Mouse (Mus musculus) midbrain, embryonic 16.5 days (tissue): ENCODE results near the gene Cfap74. TPM values are rescaled to one million over a fixed set of nuclear protein-coding genes. Genes with fewer than 3 reads are reported as not detected.
A peak's percentile ranks its signal among the peaks of the same experiment; 100 is the strongest.

Source experiments
- ATAC-seq: fragments of 200-750 bp; cut with Nextera tagmentation; 2 replicates; pipeline ENCODE4 v1.8.0; 2017; ENCODE audit warnings: moderate TSS enrichment
- H3K27ac ChIP-seq: fragments of 300-500 bp; sonication (generic); 2 replicates; pipeline ENCODE4 v1.5.1; 2014; ENCODE audit warnings: mild to moderate bottlenecking, low read length, mixed read lengths
- H3K27me3 ChIP-seq: fragments of 300-500 bp; sonication (generic); 2 replicates; pipeline ENCODE4 v1.6.1; 2014; ENCODE audit warnings: low read depth, low read length, mixed read lengths; ENCODE audit not compliant: control insufficient read depth, insufficient read depth
- H3K36me3 ChIP-seq: fragments of 300-500 bp; sonication (generic); 2 replicates; pipeline ENCODE4 v1.6.1; 2014; ENCODE audit warnings: mild to moderate bottlenecking, low read length, moderate library complexity, mixed read lengths; ENCODE audit not compliant: control insufficient read depth, insufficient read depth
- H3K4me1 ChIP-seq: fragments of 300-500 bp; sonication (generic); 2 replicates; pipeline ENCODE4 v1.6.1; 2014; ENCODE audit warnings: mild to moderate bottlenecking, low read length, mixed read lengths; ENCODE audit not compliant: control insufficient read depth, insufficient read depth
- H3K4me2 ChIP-seq: fragments of 300-500 bp; sonication (generic); 2 replicates; pipeline ENCODE4 v1.6.1; 2014; ENCODE audit warnings: mild to moderate bottlenecking, low read length, mixed read lengths
- H3K4me3 ChIP-seq: fragments of 300-500 bp; sonication (generic); 2 replicates; pipeline ENCODE4 v1.5.1; 2014; ENCODE audit warnings: low read depth, mild to moderate bottlenecking, low read length, moderate library complexity, mixed read lengths
- H3K9ac ChIP-seq: fragments of 300-500 bp; sonication (generic); 2 replicates; pipeline ENCODE4 v1.6.1; 2014; ENCODE audit warnings: low read depth, low read length, mixed read lengths
- H3K9me3 ChIP-seq: fragments of 300-500 bp; sonication (generic); replicated peaks from 2 replicates; pipeline ENCODE4 v1.6.1; 2014; ENCODE audit warnings: mild to moderate bottlenecking, low read length, mixed read lengths; ENCODE audit not compliant: control insufficient read depth, poor library complexity, severe bottlenecking
- WGBS: fragments of 180-500 bp; shearing (Covaris S2); extraction: QIAGEN DNeasy Blood & Tissue Kit; methylation state at CpG from one replicate; pipeline ENCODE4 v1.1.7; 2014; 5-methylcytosine and 5-hydroxymethylcytosine counted together
- polyA plus RNA-seq: library from polyadenylated mRNA; unstranded; fragments of >200 nt; fragmentation: Nextera tagmentation; extraction: Ambion mirVana; gene quantifications from 2 replicates; pipeline ENCODE4 v1.2.1, GENCODE M21; 2015

Gene Cfap74
- polyA plus RNA-seq, 1 experiment from 2014 or later: 5.9 TPM

DNA sequence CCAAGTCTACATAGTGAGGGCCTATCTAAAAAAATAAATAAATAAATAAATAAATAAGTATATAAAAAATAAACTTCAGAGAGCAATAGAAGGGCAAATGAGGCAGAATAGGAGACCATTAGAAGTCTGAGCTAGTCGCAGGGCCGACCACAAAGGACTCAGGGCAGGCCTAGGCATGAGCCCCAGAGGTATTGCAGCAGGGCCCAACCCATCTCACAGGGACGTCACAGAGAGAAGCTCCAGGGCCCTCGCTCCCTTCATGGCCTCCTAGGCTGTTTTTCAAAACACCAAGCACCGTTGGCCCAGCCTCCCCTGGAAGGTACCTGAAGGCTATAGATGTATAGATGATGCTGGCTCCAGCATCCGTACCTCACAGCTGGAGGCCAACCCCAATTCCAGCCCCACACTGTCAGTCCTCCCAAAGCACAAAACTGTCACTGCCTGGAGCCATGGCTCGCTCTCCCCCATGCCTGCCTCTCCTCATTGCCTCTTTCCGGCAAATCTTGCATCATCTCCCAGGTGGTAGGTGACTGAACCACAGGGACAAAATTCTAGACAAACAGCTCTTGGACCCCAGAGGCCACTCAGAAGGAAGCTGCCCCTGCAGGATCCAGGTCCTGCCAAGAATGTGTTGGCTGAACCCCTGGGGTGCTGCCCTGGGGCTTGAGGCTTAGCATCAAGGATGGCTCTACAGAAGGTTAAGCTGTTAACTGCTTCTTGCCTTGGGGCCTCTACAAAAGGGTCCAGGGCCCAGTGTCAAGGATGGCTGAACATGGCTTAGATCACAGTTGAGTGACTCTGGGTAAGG is 73.9 kb downstream of the Cfap74 start:
- 63% methylated on average over 8 of the region's 8 CpGs for WGBS
- Histone ChIP-seq H3K9me3 (no peaks in the 10 kb centered on the region), H3K9ac (no peak overlapping the region), H3K27me3 (no peaks in the 10 kb centered on the region), H3K27ac (no peak overlapping the region), H3K4me1 (peaks cover 3% of the 10 kb centered on the region; the same call in 1 of the 2 replicates), H3K4me2 (no peak overlapping the region), H3K4me3 (no peak overlapping the region), H3K36me3 (no peaks in the 10 kb centered on the region)
- ATAC-seq: no peak

- no peak overlapping the region for H3K4me2 ChIP-seq
- H3K36me3 ChIP-seq: no peaks in the 10 kb centered on the region
- H3K9me3 ChIP-seq: no peaks in the 10 kb centered on the region
- no peaks in the 10 kb centered on the region for H3K27me3 ChIP-seq
- no peak overlapping the region for H3K27ac ChIP-seq
- ATAC-seq: no peak
- H3K4me3 ChIP-seq: no peak overlapping the region
- H3K4me1 ChIP-seq: peaks cover 13% of the 10 kb centered on the region
- no peak overlapping the region for H3K9ac ChIP-seq
- WGBS: 88% methylated on average over 3 of the region's 3 CpGs
Observed at GRCm38 (mm10) chr4:155485521-155485920, 76.5 kb downstream of the Cfap74 start.

GRCm38 (mm10) chr4:155487746-155488145 is 78.8 kb downstream of the Cfap74 start:
- Histone ChIP-seq H3K9ac (no peak overlapping the region), H3K4me2 (no peak overlapping the region), H3K36me3 (no peaks in the 10 kb centered on the region), H3K9me3 (no peaks in the 10 kb centered on the region), H3K27ac (peak overlapping the region; percentile 47; the same call in 1 of the 2 replicates), H3K4me1 (peaks cover 15% of the 10 kb centered on the region), H3K4me3 (no peak overlapping the region), H3K27me3 (no peaks in the 10 kb centered on the region)
- 35% methylated on average over 3 of the region's 3 CpGs for WGBS
- ATAC-seq: no peak

- ATAC-seq: no peak
- peak overlapping the region; percentile 25; the same call in 1 of the 2 replicates for H3K9ac ChIP-seq
- WGBS: 77% methylated on average over 8 of the region's 8 CpGs
Observed at GRCm38 (mm10) chr4:155488232-155489025, 79.4 kb downstream of the Cfap74 start.

GRCm38 (mm10) chr4:155489101-155489970 is 80.3 kb downstream of the Cfap74 start:
- ATAC-seq: no peak
- Histone ChIP-seq H3K27me3 (no peaks in the 10 kb centered on the region), H3K4me1 (peaks cover 28% of the 10 kb centered on the region), H3K27ac (no peak overlapping the region), H3K9ac (no peak overlapping the region), H3K4me2 (no peak overlapping the region), H3K4me3 (no peak overlapping the region), H3K9me3 (no peaks in the 10 kb centered on the region), H3K36me3 (no peaks in the 10 kb centered on the region)
- WGBS: 85% methylated on average over 9 of the region's 9 CpGs

More at GRCm38 (mm10) chr4:155488232-155489025, 79.4 kb downstream of the Cfap74 start:
- Histone ChIP-seq H3K9me3 (no peaks in the 10 kb centered on the region), H3K4me2 (no peak overlapping the region), H3K4me1 (peaks cover 19% of the 10 kb centered on the region), H3K27ac (peak overlapping the region; percentile 69), H3K36me3 (no peaks in the 10 kb centered on the region), H3K4me3 (no peak overlapping the region), H3K27me3 (no peaks in the 10 kb centered on the region)

DNA sequence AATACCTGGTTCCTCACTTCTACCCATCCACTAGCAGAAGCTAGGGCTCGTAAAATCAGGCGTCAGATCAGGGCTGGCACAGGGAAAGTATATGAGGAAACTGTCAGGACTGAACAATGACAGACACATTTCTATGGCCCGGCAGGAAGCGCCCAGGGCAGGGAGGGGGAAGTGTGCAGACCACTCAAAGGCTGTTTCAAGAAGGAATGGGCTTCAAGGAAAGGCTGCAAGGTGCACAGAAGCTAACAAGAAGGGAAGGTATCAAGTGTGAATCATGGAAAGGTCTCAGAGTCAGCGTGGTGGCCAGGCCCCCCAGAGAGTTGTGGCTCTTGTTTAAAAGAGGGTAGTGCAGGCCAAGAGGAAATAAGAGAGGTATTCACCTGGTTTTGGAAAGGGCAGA is 81.5 kb downstream of the Cfap74 start:
- peak; percentile 26; the same call in 1 of the 2 replicates for ATAC-seq
- 17% methylated on average over 5 of the region's 5 CpGs for WGBS

DNA sequence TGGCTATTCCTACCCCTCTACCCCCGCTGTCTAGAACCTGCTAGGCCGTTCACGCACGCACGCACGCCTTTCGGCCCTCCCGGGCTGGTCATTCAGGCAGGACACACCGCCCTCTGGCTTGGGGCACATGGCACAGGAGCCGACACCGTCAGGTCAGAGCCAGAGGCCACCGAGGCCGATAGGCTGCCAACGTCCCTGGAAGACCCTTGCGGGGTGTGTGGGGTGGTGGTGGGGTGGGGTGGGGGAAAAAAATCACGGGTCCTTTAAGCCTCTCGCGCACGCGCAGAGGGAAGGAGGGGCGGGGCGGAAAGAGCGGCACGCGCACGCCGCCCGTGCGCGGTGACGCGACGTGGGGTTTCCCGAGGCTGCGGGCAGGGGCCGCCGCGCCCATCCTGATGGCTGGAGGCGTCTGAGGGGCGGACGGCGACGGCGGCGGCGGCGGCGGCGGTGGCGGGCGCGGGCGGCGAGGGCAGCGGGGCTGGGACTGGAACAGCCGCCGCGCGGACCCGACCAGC is 82.1 kb downstream of the Cfap74 start, which contains the start of gene Gnb1:
Gnb1 (plus strand) TSS at position 372 of the 515 bp plus-strand sequence.
- peak within 1 kb of the TSS; percentile 99 for H3K4me3 ChIP-seq
- H3K27me3 ChIP-seq: no peaks in the 10 kb centered on the region
- H3K27ac ChIP-seq: peak within 1 kb of the TSS; percentile 91
- WGBS: 0% methylated on average over 31 of the region's 60 CpGs
- H3K4me2 ChIP-seq: peak within 1 kb of the TSS; percentile 87
- peak; percentile 81 for ATAC-seq
- H3K4me1 ChIP-seq: peaks cover 38% of the 10 kb centered on the region
- H3K9ac ChIP-seq: peak within 1 kb of the TSS; percentile 100
- H3K9me3 ChIP-seq: no peaks in the 10 kb centered on the region
- no peaks in the 10 kb centered on the region for H3K36me3 ChIP-seq

More for the DNA sequence above, 81.5 kb downstream of the Cfap74 start:
- Histone ChIP-seq H3K27me3 (no peaks in the 10 kb centered on the region), H3K9me3 (no peaks in the 10 kb centered on the region), H3K4me1 (peaks cover 38% of the 10 kb centered on the region), H3K4me3 (peak overlapping the region; percentile 99), H3K9ac (peak overlapping the region; percentile 100), H3K36me3 (no peaks in the 10 kb centered on the region), H3K27ac (peak overlapping the region; percentile 91), H3K4me2 (peak overlapping the region; percentile 76)

DNA sequence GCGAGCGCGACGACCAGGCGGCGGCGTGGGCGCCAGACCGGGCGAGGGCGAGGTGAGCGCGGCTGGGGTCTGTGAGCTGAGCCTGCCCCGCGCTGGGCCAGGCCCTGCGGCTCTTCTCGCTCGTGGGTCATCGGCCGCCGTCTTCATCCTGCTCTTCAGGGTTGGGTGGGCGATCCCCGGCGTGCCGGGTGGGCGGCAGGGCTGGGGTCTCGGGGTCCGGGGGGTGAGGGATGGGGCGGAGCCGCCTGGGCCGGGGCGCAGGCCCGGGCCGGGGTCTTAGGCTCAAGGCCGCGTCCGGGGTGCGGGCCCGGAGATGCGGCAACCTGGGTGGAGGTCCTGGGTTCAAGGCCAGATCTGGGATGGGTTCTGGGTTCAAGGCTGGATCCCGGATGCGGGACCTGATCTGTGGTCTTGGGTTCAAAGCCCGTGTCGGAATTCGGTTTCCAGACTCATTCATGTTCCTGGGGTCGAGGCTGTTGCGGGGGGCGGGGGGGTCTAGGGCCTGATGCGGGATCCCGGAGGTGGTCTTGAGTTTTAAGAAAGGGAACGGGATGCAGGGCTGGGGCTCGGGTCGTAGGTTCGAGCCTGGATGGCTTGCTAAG is 82.6 kb downstream of the Cfap74 start:
- Histone ChIP-seq H3K27me3 (no peaks in the 10 kb centered on the region), H3K4me1 (peaks cover 38% of the 10 kb centered on the region), H3K4me2 (peak overlapping the region; percentile 87), H3K9me3 (no peaks in the 10 kb centered on the region), H3K4me3 (peak overlapping the region; percentile 99), H3K27ac (peak overlapping the region; percentile 91), H3K9ac (peak overlapping the region; percentile 100), H3K36me3 (no peaks in the 10 kb centered on the region)
- peak; percentile 66 for ATAC-seq
- WGBS: under 1% methylated on average over 51 of the region's 54 CpGs
